Mouse (Mus musculus) heart, adult 2 months (tissue): ENCODE measurements around the gene Camkv. TPM values are rescaled to one million over a fixed set of nuclear protein-coding genes. Genes with fewer than 3 reads are reported as not detected.

Experiments used
- DNase-seq, 2 experiments: peaks; one replicate each; pipeline ENCODE4 v3.0.0; 2021
- H3K27ac ChIP-seq: fragments of 200-600 bp; 2 replicates; pipeline ENCODE4 v1.8.1; 2022
- H3K27me3 ChIP-seq: fragments of 200-500 bp; 2 replicates; pipeline ENCODE4 v1.6.1; 2012; ENCODE audit warnings: mild to moderate bottlenecking, low read length, inconsistent platforms, mixed read lengths; ENCODE audit not compliant: control insufficient read depth, insufficient read depth
- H3K36me3 ChIP-seq: fragments of 200-500 bp; 2 replicates; pipeline ENCODE4 v1.6.1; 2012; ENCODE audit warnings: low read length, inconsistent platforms; ENCODE audit not compliant: control insufficient read depth, insufficient read depth
- H3K4me1 ChIP-seq: fragments of 200-500 bp; 2 replicates; pipeline ENCODE4 v1.6.1; 2011; ENCODE audit warnings: low read length; ENCODE audit not compliant: control insufficient read depth, insufficient read depth
- H3K4me3 ChIP-seq: fragments of 200-600 bp; 2 replicates; pipeline ENCODE4 v1.8.1; 2022
- H3K79me2 ChIP-seq: fragments of 200-500 bp; replicated peaks from 2 replicates; pipeline ENCODE4 v1.6.1; 2012; ENCODE audit warnings: mild to moderate bottlenecking, inconsistent platforms, low read length, moderate library complexity, mixed read lengths; ENCODE audit not compliant: control insufficient read depth, insufficient read depth
- H3K9ac ChIP-seq: fragments of 200-500 bp; 2 replicates; pipeline ENCODE4 v1.6.1; 2012; ENCODE audit warnings: low read depth, mild to moderate bottlenecking, control low read depth, inconsistent platforms, low read length, mixed read lengths
- CTCF ChIP-seq: fragments of 200-600 bp; IDR thresholded peaks from 2 replicates; pipeline ENCODE4 v1.8.1; 2022; ENCODE audit warnings: antibody characterized with exemption, mild to moderate bottlenecking, moderate library complexity
- EP300 ChIP-seq: fragments of 200-500 bp; IDR thresholded peaks from 2 replicates; pipeline ENCODE4 v1.6.1; 2011; ENCODE audit warnings: low read depth, low read length, control low read depth; ENCODE audit not compliant: insufficient read depth
- POLR2A ChIP-seq: fragments of 200-500 bp; IDR thresholded peaks from 2 replicates; pipeline ENCODE4 v1.6.1; 2011; ENCODE audit warnings: mild to moderate bottlenecking, low read depth, low read length, control low read depth; ENCODE audit not compliant: insufficient read depth
- WGBS: fragments of 180-500 bp; shearing (Covaris S2); methylation state at CpG from one replicate; pipeline ENCODE4 v1.1.7; 2018; 5-methylcytosine and 5-hydroxymethylcytosine counted together
- intact Hi-C: fragments of 180-260 bp; cut with DNase I; formaldehyde crosslinking; loops from one replicate; pipeline ENCODE4 v1.15.1; 2025
- polyA plus RNA-seq: library from polyadenylated mRNA; depleted of rRNA; stranded (reverse); fragments of >200 nt; gene quantifications from 2 replicates; pipeline ENCODE4 v1.2.3, GENCODE M21; 2012
- total RNA-seq, 2 experiments: library from RNA; stranded (reverse); gene quantifications; 2 replicates each; pipeline ENCODE4 v1.2.3; 2021

Gene Camkv
- total and polyA plus RNA-seq, 3 experiments: 0.02 TPM; not detected in 2

DNA sequence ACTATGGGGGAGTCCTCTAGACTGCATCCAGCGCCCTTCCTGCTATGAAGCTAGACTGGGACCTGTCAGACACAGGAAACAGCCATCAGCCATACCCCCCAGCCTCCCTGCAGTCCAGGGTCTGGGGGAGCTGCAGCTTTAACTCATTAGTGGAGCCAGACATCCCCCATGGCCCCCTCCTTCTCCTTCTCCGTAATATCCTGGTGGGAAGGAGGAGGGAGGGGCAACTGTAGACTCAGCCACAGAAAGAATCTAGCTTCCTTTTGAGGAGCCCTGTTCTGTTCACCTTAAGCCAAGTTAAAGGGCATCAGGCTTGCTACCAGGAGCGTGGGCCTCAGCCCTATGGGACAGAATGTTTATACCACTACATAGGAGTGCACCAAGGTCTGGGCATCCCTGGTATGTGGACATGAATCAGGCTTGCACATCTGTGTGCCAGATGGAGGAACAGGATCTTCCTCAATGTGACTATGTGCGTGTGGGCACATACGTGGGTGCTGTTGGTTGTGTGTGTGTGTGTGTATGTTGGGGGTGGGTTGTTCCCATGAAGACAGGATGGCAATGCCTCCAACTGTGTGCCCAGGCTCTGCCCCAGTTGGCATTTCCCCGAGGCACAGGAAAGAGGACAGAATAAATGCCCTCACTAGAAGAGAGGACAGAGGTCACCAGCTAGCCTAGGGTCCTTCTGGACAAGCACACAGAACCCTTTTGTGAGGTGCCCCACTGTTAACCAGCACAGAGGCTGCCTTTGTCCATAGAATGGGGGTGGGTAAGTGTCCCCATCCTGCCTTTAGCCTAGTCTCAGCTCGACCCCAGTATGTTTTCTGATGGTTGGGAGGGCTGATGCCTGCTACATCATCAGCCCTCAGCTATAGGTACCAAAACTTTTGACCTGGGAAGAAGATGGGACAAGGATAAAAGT lies 46.5 kb downstream of the Camkv start:
- Histone ChIP-seq H3K9ac (peak overlapping the region; percentile 53), H3K36me3 (no peaks in the 10 kb centered on the region; the same call in 1 of the 2 replicates), H3K4me3 (peak overlapping the region; percentile 44), H3K27ac (peak overlapping the region; percentile 97), H3K27me3 (no peaks in the 10 kb centered on the region), H3K79me2 (no peaks in the 10 kb centered on the region), H3K4me1 (peaks cover 24% of the 10 kb centered on the region)
- intact Hi-C loops: no loop called here
- no peak; the same call in 1 of the 2 replicates for TF ChIP-seq EP300
- peak; percentile 82 for TF ChIP-seq POLR2A
- peak in 1 of 2 experiments; percentile 35 for DNase-seq
- WGBS: 24% methylated on average over 7 of the region's 7 CpGs

GRCm38 (mm10) chr9:107982681-107983346 lies 47.3 kb downstream of the Camkv start, which contains the start of gene Gm20661:
Gm20661 (plus strand) TSS chr9:107983058.
- TF ChIP-seq CTCF (no peak), POLR2A (peak; percentile 86), EP300 (peak; percentile 98)
- Histone ChIP-seq H3K4me3 (peak within 1 kb of the TSS; percentile 94), H3K27ac (peak within 1 kb of the TSS; percentile 97), H3K9ac (peak within 1 kb of the TSS; percentile 81), H3K79me2 (no peaks in the 10 kb centered on the region), H3K36me3 (no peaks in the 10 kb centered on the region; the same call in 1 of the 2 replicates), H3K4me1 (peaks cover 24% of the 10 kb centered on the region), H3K27me3 (no peaks in the 10 kb centered on the region)
- DNase-seq: peak; percentile 82 to 89
- intact Hi-C loops: no loop called here
- WGBS: 14% methylated on average over 14 of the region's 14 CpGs

GRCm38 (mm10) chr9:107983421-107983890 lies 48.0 kb downstream of the Camkv start:
- Histone ChIP-seq H3K4me1 (peaks cover 24% of the 10 kb centered on the region), H3K4me3 (peak overlapping the region; percentile 94)

DNA sequence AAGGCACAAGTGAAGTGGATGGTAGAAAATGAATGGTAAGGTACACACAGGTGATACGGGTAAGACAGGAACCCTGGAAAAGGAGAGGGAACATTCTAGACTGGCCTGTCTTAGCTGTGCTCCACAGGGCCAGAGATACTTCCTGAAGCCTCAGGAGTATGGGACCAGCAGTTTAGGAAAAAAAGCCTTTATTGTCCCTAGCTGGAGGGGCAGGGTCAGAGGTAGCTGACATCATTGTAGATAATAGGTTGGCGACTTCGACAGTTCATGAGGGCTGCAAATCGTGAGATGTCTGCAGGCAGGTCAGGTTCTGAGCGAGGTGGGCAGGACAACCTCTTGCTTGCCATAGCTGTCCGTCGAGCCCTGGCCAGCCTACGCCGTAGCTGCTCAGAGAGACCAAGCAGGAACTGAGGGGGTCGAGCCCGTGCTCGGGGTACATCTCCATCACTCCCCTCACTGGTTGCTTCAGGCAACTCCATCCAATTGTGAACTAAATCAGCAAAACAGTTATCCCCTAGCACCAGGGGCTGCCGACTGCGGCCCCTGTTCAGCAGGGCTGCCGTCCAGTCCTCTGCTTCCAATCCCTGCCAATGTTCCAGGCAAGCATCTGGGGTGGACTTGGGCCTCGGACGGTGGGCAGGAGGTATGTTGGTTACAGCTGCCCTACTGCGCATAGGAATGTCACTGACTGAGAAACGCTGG lies 48.7 kb downstream of the Camkv start:
- peak overlapping the region; percentile 81 for H3K9ac ChIP-seq
- H3K4me3 ChIP-seq: peak overlapping the region; percentile 94
- intact Hi-C loops: no loop called here
- H3K79me2 ChIP-seq: no peaks in the 10 kb centered on the region
- TF ChIP-seq CTCF (no peak), POLR2A (no peak), EP300 (no peak)
- H3K27ac ChIP-seq: peak overlapping the region; percentile 97
- WGBS: 30% methylated on average over 19 of the region's 19 CpGs
- no peaks in the 10 kb centered on the region; the same call in 1 of the 2 replicates for H3K36me3 ChIP-seq
- no peaks in the 10 kb centered on the region for H3K27me3 ChIP-seq
- peaks cover 23% of the 10 kb centered on the region for H3K4me1 ChIP-seq
- peak in 1 of 2 experiments; percentile 59 for DNase-seq

More at GRCm38 (mm10) chr9:107983421-107983890, 48.0 kb downstream of the Camkv start:
- peak overlapping the region; percentile 81 for H3K9ac ChIP-seq
- peak; percentile 87 to 92 for DNase-seq
- intact Hi-C loops: no loop called here
- peak; percentile 87 for TF ChIP-seq POLR2A
- TF ChIP-seq CTCF: no peak
- peak; percentile 99 for TF ChIP-seq EP300
- no peaks in the 10 kb centered on the region; the same call in 1 of the 2 replicates for H3K36me3 ChIP-seq
- H3K27me3 ChIP-seq: no peaks in the 10 kb centered on the region
- H3K27ac ChIP-seq: peak overlapping the region; percentile 97
- no peaks in the 10 kb centered on the region for H3K79me2 ChIP-seq
- WGBS: 24% methylated on average over 4 of the region's 4 CpGs

DNA sequence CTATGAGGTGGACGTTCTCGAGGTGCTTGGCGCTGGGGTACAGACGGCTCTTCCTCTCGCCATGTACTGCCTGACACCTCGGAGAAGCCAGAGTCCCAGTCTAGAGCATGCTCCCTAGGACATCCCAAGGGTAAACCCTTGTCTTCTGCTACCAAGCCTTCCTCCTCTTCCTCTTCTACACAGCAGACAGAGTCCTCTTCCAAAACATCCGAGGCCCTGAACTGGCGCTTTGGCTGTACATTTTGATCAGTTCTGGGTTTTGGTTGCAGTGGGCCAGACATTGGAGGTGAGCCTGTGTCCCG lies 49.2 kb downstream of the Camkv start:
- intact Hi-C loops: no loop called here
- no peaks in the 10 kb centered on the region; the same call in 1 of the 2 replicates for H3K36me3 ChIP-seq
- H3K9ac ChIP-seq: peak overlapping the region; percentile 81
- peak; percentile 41 to 53 for DNase-seq
- H3K27ac ChIP-seq: peak overlapping the region; percentile 97
- 38% methylated on average over 9 of the region's 9 CpGs for WGBS
- peaks cover 22% of the 10 kb centered on the region for H3K4me1 ChIP-seq
- H3K27me3 ChIP-seq: no peaks in the 10 kb centered on the region
- H3K79me2 ChIP-seq: no peaks in the 10 kb centered on the region
- TF ChIP-seq CTCF (no peak), POLR2A (no peak), EP300 (no peak)
- peak overlapping the region; percentile 94 for H3K4me3 ChIP-seq
